Mouse (Mus musculus): ENCODE data around the gene Adamtsl4.
"Not testable (repeated sequence)": the region's sequence is repeated elsewhere in the genome, so short reads cannot be mapped to it uniquely, and the experiment has no call there.

Adamtsl4 gene

DNA sequence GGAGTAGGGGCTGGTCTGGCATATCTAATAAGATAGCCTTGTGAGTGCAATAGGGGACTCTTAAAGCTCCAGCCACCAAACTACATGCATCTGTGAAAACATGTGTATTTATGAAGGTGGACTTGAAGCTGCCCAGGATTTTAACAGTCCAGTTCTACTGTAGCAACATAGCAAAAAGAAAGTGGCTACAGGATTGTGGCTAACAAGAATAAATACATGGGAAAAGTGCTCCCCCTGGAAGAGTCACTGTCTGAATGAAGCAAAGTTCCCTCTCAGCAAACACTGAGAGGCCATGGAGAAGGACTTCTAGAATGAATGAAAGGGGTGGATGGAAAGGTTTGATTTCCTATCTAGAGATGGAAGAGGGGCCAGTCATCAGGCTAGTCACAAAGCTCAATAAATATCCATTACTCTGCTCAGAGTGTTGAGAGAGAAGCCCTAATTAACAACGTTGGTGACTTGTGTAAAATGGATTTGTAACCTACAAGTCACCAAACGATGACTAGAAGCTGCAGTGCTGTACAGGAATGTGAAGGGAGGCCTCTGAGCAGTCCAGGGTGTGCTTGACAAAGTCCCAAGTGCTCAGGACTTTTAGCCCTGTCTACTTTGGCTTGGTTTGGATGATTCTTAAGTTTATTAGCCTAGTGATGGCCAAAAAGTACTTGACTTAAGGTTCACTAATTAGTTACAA, 26.8 kb downstream of the Adamtsl4 start:
- DNase-seq (ENCODE audit: low read depth, low spot score): peak; percentile 41

DNA sequence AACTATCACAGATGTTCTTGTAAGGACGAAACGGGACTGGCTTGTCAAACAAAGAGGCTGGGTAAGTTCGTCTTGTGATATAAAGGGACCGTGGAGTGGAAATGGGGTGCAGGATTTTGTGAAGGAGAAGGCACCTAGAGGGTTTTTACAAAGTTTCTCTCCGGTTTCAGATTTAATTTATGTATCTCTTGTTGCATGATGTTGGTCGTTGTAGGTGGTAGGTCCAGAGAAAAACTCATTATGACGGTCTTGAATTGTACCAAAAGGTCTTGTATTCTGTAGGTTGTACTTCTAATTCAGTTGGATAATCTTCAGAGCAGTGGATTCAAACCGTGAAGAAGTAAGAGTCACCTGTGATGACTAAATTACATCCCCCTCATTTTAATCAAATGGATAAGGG, 27.8 kb downstream of the Adamtsl4 start:
- no peak for DNase-seq (ENCODE audit: low read depth, low spot score)

DNA sequence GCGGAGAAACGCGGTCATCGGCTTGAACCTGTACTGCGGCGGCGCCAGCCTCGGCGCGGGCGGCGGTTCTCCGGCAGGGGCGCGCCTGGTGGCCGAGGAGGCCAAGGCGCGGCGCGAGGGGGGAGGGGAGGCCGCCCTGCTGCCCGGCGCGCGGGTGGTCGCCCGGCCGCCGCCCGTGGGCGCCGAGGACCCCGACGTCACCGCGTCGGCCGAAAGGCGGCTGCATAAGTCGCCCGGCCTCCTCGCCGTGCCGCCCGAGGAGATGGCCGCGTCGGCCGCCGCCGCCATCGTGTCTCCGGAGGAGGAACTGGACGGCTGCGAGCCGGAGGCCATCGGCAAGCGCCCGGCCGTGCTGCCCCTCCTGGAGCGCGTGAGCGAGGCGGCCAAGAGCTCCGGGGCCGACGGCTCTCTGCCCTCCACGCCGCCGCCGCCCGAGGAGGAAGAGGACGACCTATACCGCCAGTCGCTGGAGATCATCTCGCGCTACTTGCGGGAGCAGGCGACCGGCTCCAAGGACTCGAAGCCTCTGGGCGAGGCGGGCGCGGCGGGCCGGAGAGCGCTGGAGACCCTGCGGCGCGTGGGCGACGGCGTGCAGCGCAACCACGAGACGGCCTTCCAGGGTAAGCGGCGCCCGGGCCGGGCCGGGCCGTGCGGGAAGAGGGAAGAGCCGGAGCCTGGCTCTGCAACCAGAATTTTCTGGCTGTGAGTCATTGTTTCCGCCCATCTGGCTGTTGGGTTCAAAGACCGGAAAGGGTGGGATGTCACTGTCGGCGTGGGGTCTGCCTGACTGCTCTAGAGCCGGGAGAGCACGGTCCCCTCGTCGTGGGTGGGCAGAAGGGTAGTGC, 28.6 kb downstream of the Adamtsl4 start:
- peak; percentile 85 for DNase-seq (ENCODE audit: low read depth, low spot score)

DNA sequence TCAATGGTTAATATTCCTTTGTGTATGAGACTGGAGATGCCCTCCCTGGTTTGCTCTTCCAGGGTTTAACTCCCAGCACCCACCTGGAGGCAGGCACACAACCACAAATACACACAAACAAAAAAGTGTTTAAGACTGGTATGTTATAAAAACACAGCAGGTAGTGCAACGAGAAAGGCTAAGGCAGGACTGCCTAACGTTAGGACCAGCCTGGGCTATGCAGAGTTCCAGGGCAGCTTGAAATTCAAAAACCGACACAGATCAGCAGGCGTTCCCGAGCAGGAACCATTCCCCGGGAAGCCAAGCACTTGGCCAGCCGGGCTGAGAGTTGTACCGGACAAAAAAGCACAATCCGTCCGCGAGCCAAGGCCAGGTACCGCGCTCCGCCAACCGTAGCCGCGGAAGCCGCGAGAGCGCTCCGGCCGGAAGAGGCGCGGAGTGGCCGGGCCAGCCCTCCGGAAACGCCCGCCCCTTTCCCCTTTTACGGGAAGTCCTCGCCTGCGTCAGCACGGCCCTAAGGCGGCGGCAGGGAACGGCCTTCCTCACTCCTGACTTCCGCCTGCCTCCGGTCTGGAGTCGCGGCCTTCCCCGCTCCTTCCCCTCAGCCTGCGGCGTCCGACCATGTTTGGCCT, 29.4 kb downstream of the Adamtsl4 start, which contains the start of gene Mcl1:
TSS of gene Mcl1 (plus strand) at position 553 of the 632 bp plus-strand sequence.
- peak; percentile 93 for DNase-seq (ENCODE audit: low read depth, low spot score)

DNA sequence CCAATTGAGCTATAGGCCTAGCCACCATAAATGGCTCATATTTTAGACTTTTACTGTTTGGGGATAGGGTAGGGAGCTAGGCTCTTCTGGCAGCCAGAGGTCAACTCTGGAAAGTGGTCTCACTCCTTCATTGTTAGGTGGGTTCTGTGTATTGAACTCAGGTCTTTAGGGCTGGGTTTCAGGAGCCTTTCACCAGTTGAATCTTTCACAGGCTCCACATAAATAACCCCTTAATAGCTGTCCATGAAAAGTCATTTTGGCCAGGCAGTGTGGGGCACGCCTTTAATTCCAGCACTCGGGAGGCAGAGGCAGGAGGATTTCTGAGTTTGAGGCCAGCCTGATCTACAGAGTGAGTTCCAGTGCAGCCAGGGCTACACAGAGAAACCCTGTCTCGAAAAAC, 30.0 kb downstream of the Adamtsl4 start:
- DNase-seq (ENCODE audit: low read depth, low spot score): no peak

DNA sequence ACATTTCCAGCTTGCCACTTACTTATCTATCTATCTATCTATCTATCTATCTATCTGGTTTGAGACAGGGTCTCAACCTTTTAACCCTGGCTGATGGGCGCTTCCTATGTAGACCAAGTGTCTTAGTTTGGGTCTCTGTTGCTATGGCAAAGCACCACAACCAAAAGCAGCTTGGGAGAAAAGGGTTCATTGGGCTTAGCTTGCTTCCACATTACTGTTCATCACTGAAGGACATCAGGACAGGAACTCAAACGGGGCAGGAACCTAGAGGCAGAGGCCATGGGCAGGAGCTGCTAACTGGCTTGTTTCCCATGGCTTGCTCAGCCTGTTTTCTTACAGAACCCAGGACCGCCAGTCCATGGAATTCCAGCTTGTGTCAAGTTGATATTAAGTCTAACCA, 30.6 kb downstream of the Adamtsl4 start:
- DNase-seq (ENCODE audit: low read depth, low spot score): no peak

DNA sequence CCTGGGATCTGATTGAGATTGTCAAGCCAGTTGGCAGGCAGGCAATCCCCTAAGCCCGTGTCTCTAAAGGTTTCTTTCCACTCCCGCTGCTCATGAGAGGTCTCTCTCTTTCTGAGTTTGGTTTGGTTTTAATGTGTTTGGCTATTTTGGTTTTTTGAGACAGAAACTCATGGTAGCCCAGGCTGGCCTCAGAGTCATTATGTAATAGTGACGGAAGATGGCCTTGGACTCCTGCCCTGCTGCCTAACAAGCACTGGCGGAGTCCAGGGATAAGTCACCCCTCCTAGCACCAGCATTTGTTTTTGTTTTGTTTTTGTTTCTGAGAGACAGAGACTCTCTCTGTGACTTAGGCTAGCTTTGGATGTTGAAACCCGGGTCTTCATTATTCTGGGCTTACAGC, 32.3 kb downstream of the Adamtsl4 start:
- DNase-seq (ENCODE audit: low read depth, low spot score): no peak

DNA sequence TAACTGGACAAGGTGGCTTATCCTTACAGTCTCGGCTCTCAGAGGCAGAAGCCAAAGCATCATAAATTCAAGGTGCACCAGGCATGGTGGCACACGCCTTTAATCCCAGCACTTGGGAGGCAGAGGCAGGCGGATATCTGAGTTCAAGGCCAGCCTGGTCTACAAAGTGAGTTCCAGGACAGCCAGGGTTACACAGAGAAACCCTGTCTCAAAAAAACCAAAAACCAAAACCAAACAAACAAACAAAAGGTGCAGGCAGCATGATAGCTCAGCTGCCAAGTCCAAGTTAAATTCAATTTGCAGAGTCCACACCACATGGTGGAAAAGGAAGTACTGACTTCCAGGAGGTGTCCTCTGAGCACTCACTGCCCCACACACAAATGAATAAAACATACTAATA, 33.3 kb downstream of the Adamtsl4 start:
- not testable (repeated sequence) for DNase-seq (ENCODE audit: low read depth, low spot score)

DNA sequence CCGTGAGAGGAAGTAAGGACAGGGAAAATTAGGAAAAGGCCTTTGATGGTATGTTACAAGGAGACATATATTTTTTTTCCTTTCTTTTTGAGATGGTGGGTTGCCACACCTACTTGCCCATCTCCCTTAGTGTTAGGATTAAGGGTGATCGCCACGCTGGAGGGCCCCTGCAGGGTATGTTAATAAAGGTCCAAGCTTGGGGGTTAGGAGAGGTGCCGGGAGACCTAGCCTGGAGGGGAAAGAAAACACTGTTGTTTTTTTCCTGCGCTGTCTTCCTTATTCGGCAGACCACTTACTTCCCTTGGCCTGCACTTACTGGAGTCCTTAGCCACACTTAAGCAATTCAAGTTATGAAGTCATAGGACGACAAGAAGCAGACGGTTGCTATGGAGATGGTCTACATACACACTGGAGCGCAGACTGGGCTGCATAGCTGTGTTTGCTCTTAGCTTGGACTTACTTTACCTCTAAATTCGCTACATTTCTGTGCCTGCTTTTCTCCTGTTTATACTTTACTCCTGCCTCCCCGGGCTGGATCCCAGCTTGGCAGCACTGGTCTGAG, 34.2 kb downstream of the Adamtsl4 start:
- DNase-seq (ENCODE audit: low read depth, low spot score): no peak

DNA sequence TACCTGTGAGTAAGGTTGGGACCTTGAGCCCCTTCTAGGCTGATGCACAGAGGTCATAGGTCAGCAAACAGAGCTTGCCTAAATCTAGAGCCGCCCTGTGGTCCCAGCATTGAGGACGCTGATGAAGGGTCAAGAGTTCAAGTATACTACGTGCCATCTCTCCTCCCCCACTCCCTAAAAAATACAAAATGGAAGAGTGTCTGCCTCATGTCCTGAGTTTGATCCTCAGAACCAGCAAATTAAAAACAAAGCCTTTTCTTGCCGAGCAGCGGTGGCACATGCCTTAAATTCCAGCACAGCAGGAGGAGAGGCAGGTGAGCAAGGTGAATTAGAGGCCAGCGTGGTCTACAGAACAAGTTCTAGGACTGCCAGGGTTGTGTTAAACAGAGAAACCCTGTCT, 34.8 kb downstream of the Adamtsl4 start:
- no peak for DNase-seq (ENCODE audit: low read depth, low spot score)

DNA sequence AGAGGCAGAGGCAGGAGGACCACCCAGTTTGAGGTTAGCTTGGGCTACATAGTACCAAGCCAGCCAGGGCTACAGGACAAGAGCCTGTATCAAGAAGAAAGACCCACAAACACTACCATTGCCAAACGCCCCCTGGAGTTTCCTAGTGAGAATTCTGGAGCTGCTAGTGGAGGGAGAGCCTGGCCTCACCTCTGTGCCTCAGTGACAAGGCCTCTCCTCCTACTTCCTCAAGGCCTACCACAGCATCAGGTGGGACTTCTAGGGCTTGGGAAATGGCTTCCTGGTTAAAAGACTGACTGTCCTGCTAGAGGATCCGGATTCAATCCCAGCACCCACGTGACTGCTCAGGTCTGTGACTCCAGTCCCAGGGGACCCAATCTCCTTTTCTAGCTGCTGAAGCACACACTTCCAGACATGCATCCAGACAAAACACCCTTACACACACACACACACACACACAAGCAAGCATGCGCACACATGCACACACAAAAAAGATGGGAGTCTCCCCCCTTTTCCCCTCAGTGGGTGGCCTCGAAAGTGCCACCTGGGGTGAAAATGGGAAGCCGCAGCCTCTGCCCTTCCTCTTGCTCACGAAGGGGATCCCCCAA, 35.4 kb downstream of the Adamtsl4 start:
- peak; percentile 46 for DNase-seq (ENCODE audit: low read depth, low spot score)

DNA sequence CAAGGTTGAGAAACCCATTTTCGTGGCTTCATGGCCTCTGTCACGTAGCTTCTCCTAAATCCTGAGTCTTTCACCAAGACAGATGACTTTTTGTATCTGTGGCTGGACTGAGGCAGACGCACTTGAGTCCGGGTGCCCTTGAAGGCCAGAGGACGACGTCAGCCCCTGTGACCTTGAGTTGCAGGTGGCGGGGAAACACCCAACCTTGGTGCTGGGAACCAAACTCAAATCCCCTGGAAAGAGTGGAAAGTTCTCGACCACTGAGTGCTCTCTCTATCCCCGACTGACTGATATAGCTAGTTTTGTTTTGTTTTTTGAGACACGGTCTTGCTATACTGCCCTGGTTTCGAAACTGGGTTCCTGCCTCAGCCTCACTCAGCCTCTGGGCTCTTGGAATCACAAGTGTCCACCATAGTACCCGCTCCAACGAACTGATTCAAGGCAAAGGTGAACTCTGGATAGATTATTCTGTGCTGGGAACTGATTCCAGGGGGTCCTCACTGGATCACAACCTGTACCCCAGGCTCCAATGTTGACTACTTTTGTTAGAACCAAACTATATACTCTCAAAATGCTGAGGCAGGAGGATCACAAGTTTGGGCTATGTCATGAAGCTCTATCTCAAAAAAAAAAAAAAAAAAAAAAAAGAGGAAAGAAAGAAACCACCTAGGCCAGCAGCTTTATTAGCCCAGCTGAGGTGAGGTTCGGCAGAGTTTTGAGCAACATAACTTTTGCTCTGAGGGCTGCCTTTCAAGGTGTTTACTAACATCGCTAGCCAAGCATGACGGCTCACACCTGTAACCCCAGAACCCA, 36.1 kb downstream of the Adamtsl4 start:
- no peak for DNase-seq (ENCODE audit: low read depth, low spot score)

DNA sequence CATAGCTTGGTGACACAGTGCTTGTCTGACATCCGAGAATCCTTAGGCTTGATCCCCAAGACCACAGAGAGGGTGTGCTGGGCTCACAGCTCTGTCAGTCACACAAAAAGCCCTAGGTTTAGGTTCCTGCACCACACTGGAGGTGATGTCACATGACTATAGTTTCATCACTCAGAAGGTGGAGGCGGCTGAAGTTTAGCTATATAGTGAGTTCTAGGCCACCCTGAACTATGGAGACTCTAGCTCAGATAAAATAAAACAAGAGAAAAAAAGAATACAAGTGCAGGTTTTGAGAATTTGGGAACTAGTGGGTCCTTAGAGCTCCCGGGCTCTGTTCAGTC, 36.7 kb downstream of the Adamtsl4 start:
- DNase-seq (ENCODE audit: low read depth, low spot score): no peak

DNA sequence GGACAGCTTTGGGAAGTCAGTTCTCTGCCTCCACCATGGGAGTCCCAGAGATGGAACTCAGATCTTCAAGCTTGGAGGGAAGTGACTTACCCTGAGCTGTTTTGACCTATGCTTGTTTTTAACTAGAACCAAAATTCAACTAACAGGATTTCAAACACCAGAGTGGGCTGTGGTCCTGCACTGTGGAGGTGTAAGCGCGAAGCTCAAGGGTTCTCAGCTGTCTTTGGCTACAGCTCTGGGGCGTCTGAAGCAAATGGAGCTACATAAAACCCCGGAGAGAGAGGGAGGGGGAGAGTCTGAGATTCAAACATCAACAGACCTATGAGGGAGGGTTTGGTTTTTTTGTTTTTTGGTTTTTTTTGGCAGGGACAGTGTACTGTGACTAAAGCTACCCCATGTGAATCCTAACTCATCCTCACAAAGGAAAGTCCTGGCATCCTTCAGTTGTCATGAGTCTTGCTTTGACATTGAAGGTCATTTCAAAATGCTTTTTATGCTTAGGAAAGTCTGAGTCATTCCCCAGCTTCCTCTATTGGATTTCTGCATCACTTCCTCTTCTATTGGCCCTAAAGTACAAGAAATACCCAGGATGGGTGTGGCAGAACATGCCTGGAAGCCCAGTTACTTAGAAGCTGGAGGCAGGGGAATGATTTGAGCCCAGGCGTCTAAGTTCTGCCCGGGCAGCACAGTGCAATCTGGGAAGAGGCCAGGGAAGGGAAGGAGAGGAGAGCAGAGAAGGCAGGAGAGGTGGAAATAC, 37.3 kb downstream of the Adamtsl4 start:
- DNase-seq (ENCODE audit: low read depth, low spot score): peak; percentile 58

DNA sequence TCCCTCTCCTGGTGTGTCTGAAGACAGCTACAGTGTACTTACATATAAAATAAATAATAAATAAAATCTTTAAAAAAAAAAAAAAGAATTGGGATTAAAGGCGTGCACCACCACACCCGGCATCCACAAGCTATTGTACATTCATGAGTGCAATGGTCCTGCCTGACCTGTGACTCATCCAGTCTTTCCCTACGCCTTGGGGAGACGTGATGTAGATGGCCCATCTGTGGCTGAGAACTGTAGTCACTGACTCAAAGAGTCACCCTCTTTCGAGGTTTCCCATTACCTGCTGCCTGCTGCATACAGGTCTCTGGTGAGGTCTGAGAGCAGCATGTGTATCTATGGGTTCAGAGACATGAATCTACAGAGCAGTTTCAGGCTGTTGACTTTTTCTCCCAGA, 39.7 kb downstream of the Adamtsl4 start:
- no peak for DNase-seq (ENCODE audit: low read depth, low spot score)

DNA sequence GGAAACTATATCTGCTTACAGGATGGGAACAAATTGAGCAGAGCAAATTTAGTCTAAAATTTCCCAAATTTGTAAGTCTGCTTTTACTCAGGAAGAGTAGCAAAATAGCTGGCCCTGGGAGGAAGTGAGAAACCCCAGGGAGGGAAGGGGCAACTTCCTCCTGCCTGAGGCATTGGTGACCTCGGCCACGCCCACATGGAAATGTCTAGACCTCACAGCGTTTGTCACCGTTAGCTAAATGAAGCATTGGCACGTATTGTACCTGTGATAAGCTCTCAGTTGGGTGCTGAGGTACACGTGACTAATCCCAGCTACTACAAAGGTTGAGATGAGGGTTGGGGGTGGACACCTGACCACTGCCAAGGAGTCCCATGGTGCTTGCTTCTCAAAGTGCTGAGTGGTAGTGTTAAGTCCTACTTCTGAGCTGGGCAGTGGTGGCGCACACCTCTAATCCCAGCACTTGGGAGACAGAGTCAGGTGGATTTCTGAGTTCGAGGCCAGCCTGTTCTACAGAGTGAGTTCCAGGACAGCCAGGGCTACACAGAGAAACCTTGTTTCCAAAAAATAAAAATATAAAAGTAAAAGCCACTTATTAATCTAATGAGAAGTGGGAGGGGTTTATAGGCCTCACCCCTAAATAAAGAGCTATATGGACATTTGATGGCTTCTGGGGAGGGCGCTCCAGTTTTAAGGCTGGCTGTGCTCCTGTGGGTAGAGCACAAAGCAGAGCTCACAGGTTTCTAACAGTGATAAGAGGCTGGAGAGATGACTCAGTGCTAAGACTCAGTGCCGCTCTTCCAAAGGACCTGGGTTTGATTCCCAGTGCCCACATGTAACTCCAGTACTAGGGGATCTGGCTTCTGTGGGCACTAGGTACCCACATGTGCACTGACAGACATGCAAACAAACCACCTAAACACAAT, 42.1 kb downstream of the Adamtsl4 start:
- DNase-seq (ENCODE audit: low read depth, low spot score): peak; percentile 82

DNA sequence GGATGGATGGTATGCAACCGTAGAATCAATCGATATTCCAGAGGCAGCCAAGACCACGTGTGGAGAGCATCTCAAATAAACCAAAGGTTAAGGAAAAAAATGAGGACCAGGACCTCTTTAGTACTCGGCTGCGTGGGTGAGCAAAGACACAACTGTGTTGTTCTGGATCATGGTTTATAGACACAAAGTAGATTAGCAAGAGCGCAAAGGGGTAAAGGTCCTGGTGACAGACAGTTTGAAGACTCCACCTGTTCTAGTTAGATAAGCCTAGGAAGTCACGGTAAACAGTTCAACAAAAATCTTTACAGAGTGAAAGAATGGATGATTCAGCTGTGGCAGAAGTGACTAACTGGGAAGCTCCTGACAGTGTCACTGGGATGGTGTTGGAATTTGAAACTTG, 44.6 kb downstream of the Adamtsl4 start:
- DNase-seq (ENCODE audit: low read depth, low spot score): no peak

DNA sequence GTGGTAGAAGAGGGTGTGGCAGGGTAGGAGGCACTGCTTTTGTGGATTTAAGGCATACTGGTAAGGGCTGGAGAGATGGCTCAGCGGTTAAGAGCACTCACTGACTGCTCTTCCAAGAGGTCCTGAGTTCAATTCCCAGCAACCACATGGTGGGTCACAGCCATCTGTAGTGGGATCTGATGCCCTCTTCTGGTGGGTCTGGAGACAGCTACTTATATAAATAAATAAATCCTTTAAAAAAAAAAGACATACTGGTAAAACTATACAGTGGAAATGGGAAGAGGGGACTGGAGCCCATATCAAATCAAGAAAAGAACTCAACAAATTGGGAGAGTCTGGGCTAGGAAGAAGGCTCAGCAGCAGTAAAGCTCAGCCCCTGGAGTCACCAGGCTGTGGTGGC, 48.0 kb downstream of the Adamtsl4 start:
- DNase-seq (ENCODE audit: low read depth, low spot score): peak; percentile 37

DNA sequence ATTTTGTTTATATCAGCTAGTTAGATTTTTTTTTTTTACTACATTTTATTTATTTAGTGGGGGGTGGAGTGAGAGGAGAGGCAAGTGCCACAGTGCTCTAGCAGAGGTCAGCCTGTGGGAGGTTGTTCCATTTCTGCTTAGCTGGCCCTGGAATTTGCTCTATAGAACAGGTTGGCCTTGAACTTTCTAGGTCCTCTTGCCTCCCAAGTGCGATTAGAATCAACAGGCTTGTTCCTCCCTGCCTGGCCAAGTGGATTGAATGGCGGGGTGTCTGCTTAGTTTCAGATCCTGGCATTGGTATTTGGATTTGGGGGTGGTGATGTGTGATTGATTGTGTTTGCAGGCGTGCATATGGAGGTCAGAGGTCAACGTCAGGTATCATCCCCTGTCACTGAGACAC, 51.6 kb downstream of the Adamtsl4 start:
- no peak for DNase-seq (ENCODE audit: low read depth, low spot score)
